Mouse (Mus musculus) hindbrain, embryonic 11.5 days (tissue): ENCODE data around the gene Bbs9. TPM values are rescaled to one million over a fixed set of nuclear protein-coding genes. Genes with fewer than 3 reads are reported as not detected.
A peak's percentile ranks its signal among the peaks of the same experiment; 100 is the strongest.

Experiments
- ATAC-seq: fragments of 200-750 bp; cut with Nextera tagmentation; 2 replicates; pipeline ENCODE4 v1.8.0; 2017; ENCODE audit warnings: mild to moderate bottlenecking, moderate TSS enrichment, moderate library complexity; ENCODE audit not compliant: low FRiP score
- DNase-seq: peaks from one replicate; pipeline ENCODE4 v3.0.0-alpha.2; 2015; ENCODE audit warnings: low spot score
- H3K27ac ChIP-seq: fragments of 300-500 bp; sonication (generic); 2 replicates; pipeline ENCODE4 v1.5.1; 2014; ENCODE audit warnings: mild to moderate bottlenecking, low read depth, low read length
- H3K27me3 ChIP-seq: fragments of 300-500 bp; sonication (generic); 2 replicates; pipeline ENCODE4 v1.6.1; 2014; ENCODE audit warnings: mild to moderate bottlenecking, low read length, moderate library complexity, mixed read lengths; ENCODE audit not compliant: control insufficient read depth, insufficient read depth
- H3K36me3 ChIP-seq: fragments of 300-500 bp; sonication (generic); 2 replicates; pipeline ENCODE4 v1.6.1; 2014; ENCODE audit warnings: mild to moderate bottlenecking, low read length, moderate library complexity, mixed read lengths; ENCODE audit not compliant: control insufficient read depth, insufficient read depth
- H3K4me1 ChIP-seq: fragments of 300-500 bp; sonication (generic); replicated peaks from 2 replicates; pipeline ENCODE4 v1.6.1; 2014; ENCODE audit warnings: low read length, mixed read lengths; ENCODE audit not compliant: control insufficient read depth, insufficient read depth
- H3K4me2 ChIP-seq: fragments of 300-500 bp; sonication (generic); replicated peaks from 2 replicates; pipeline ENCODE4 v1.6.1; 2014; ENCODE audit warnings: mild to moderate bottlenecking, low read depth, low read length
- H3K4me3 ChIP-seq: fragments of 300-500 bp; sonication (generic); 2 replicates; pipeline ENCODE4 v1.5.1; 2014; ENCODE audit warnings: low read depth, low read length
- H3K9ac ChIP-seq: fragments of 300-500 bp; sonication (generic); 2 replicates; pipeline ENCODE4 v1.6.1; 2014; ENCODE audit warnings: low read depth, low read length
- H3K9me3 ChIP-seq: fragments of 300-500 bp; sonication (generic); 2 replicates; pipeline ENCODE4 v1.6.1; 2016; ENCODE audit warnings: low read length; ENCODE audit not compliant: control insufficient read depth
- WGBS: fragments of 180-500 bp; shearing (Covaris S2); extraction: QIAGEN DNeasy Blood & Tissue Kit; methylation state at CpG from one replicate; pipeline ENCODE4 v1.1.7; 2014; 5-methylcytosine and 5-hydroxymethylcytosine counted together
- polyA plus RNA-seq: library from polyadenylated mRNA; unstranded; fragments of >200 nt; fragmentation: Nextera tagmentation; extraction: Ambion mirVana; gene quantifications from 2 replicates; pipeline ENCODE4 v1.2.1, GENCODE M21; 2014

Bbs9 gene
- polyA plus RNA-seq, 1 experiment from 2014 or later = 16.9 TPM

GRCm38 (mm10) chr9:22624966-22625365 lies 149.5 kb downstream of the Bbs9 start:
- DNase-seq (peak; percentile 54), ATAC-seq (no peak)
- Histone ChIP-seq H3K4me1 (no peaks in the 10 kb centered on the region), H3K27ac (no peak overlapping the region), H3K36me3 (no peaks in the 10 kb centered on the region), H3K27me3 (no peaks in the 10 kb centered on the region), H3K4me2 (no peak overlapping the region), H3K9me3 (no peaks in the 10 kb centered on the region), H3K9ac (no peak overlapping the region), H3K4me3 (no peak overlapping the region)
- WGBS = 58% methylated on average over 9 of the region's 9 CpGs

DNA sequence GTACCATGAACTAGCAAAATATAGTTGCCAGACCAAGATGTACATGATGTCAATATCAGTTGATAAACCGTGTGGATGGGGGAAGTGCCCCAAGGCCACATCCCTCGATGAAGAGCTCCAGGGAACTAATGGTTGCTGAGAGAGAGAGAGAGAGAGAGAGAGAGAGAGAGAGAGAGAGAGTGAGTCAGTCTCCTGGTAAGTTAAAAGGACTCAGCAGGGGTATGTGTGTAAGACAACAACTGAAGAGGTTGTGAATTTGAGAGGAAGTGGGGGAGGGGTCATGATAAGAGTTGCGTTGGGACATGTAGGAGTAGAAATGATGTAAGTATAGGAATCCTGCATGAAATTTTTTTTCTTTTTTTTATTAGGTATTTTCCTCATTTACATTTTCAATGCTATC lies 150.5 kb downstream of the Bbs9 start:
- H3K4me2 ChIP-seq = no peak overlapping the region
- H3K4me3 ChIP-seq = no peak overlapping the region
- no peak overlapping the region for H3K9ac ChIP-seq
- H3K4me1 ChIP-seq = no peaks in the 10 kb centered on the region
- ATAC-seq (no peak), DNase-seq (no peak)
- 78% methylated on average over 3 of the region's 3 CpGs for WGBS
- no peaks in the 10 kb centered on the region for H3K27me3 ChIP-seq
- H3K27ac ChIP-seq = no peak overlapping the region
- no peaks in the 10 kb centered on the region for H3K9me3 ChIP-seq
- no peaks in the 10 kb centered on the region for H3K36me3 ChIP-seq

DNA sequence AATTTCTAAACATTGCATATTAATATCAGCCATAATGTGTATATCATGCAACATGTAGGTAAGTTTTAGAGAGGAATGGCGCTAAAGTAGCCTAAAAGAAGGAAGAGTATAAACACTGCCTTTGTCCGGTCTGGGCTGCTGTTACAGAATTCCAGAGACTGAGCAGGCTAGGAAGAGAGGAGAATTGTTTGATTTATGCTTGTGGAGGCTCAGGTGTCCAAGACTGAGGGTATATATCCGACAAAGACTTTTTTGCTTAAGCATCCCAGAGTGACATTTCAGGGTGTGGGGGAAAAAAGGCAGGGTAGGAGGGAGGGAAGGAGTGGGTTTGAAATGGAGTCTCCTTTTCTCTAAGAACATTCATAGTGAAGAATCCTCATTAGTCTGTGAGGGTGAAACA lies 152.4 kb downstream of the Bbs9 start:
- H3K27me3 ChIP-seq = no peaks in the 10 kb centered on the region
- WGBS = 85% methylated on average over 3 of the region's 3 CpGs
- no peak for ATAC-seq

DNA sequence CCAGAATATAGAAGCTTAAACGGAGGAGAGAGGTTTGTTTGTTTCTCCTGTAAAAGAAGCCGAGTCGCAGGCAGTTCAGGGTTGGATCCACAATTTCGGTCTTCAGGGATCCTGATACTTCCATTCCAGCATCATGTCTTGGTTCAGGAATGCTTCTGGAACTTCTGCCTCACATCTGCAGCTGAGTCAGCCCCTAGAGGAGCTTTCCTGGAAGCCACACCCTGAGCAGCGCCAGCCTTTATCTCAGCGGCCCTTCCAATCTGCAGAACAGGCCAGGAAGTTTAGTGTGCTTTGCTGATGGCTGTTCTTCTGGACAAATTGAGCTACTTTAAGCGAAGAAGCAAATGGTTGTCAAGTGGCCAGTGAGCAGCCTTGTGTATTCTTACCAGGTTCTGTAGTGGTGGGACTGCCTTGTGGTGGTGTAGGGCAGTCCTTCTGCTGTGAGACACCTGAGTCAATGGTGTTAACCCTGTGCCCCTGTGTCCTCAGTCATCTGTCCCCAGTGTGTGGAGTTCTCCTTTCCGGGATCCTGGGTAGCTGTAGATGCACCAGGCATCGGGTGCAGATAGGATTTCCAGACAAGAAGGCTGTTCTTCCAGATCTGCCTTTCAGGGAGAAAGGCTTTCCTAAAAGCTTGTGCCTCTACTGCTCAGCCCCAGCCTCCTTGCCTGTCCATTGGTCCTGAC lies 157.4 kb downstream of the Bbs9 start:
- WGBS = 90% methylated on average over 9 of the region's 9 CpGs
- Histone ChIP-seq H3K4me2 (no peak overlapping the region), H3K4me3 (no peak overlapping the region), H3K27ac (no peak overlapping the region), H3K9ac (no peak overlapping the region), H3K4me1 (no peaks in the 10 kb centered on the region), H3K9me3 (no peaks in the 10 kb centered on the region), H3K27me3 (no peaks in the 10 kb centered on the region), H3K36me3 (no peaks in the 10 kb centered on the region)
- DNase-seq (no peak), ATAC-seq (no peak)

More for the DNA sequence above, 152.4 kb downstream of the Bbs9 start:
- Histone ChIP-seq H3K36me3 (no peaks in the 10 kb centered on the region), H3K9ac (no peak overlapping the region), H3K4me2 (no peak overlapping the region), H3K27ac (no peak overlapping the region), H3K4me1 (no peaks in the 10 kb centered on the region), H3K9me3 (no peaks in the 10 kb centered on the region), H3K4me3 (no peak overlapping the region)
- no peak for DNase-seq

- 94% methylated on average over 5 of the region's 5 CpGs for WGBS
- no peak overlapping the region for H3K27ac ChIP-seq
- no peak overlapping the region for H3K4me3 ChIP-seq
- H3K9ac ChIP-seq = no peak overlapping the region
- H3K4me1 ChIP-seq = no peaks in the 10 kb centered on the region
- no peaks in the 10 kb centered on the region for H3K27me3 ChIP-seq
- ATAC-seq (no peak), DNase-seq (no peak)
- H3K4me2 ChIP-seq = no peak overlapping the region
- no peaks in the 10 kb centered on the region for H3K36me3 ChIP-seq
- no peaks in the 10 kb centered on the region for H3K9me3 ChIP-seq
Measured at GRCm38 (mm10) chr9:22638502-22638901, 163.0 kb downstream of the Bbs9 start.

- DNase-seq (no peak), ATAC-seq (no peak)
- Histone ChIP-seq H3K27me3 (no peaks in the 10 kb centered on the region), H3K4me3 (no peak overlapping the region), H3K9me3 (no peaks in the 10 kb centered on the region), H3K4me1 (no peaks in the 10 kb centered on the region), H3K36me3 (no peaks in the 10 kb centered on the region), H3K27ac (no peak overlapping the region), H3K9ac (no peak overlapping the region), H3K4me2 (no peak overlapping the region)
- WGBS = 76% methylated on average over 13 of the region's 13 CpGs
Measured at GRCm38 (mm10) chr9:22640683-22641431, 165.3 kb downstream of the Bbs9 start.

- H3K27ac ChIP-seq = no peak overlapping the region
- no peaks in the 10 kb centered on the region for H3K4me1 ChIP-seq
- no peaks in the 10 kb centered on the region for H3K27me3 ChIP-seq
- H3K4me3 ChIP-seq = no peak overlapping the region
- H3K4me2 ChIP-seq = no peak overlapping the region
- no peak overlapping the region for H3K9ac ChIP-seq
- no peaks in the 10 kb centered on the region for H3K9me3 ChIP-seq
- no peaks in the 10 kb centered on the region for H3K36me3 ChIP-seq
- DNase-seq (no peak), ATAC-seq (no peak)
- 93% methylated on average over 6 of the region's 6 CpGs for WGBS
Measured at GRCm38 (mm10) chr9:22645844-22646390, 170.4 kb downstream of the Bbs9 start.

GRCm38 (mm10) chr9:22646461-22646860 lies 170.9 kb downstream of the Bbs9 start:
- WGBS = 95% methylated on average over 3 of the region's 3 CpGs
- Histone ChIP-seq H3K9ac (no peak overlapping the region), H3K36me3 (no peaks in the 10 kb centered on the region), H3K4me3 (no peak overlapping the region), H3K27me3 (no peaks in the 10 kb centered on the region), H3K4me2 (no peak overlapping the region), H3K9me3 (no peaks in the 10 kb centered on the region), H3K27ac (no peak overlapping the region), H3K4me1 (no peaks in the 10 kb centered on the region)
- no peak for ATAC-seq
- no peak for DNase-seq

DNA sequence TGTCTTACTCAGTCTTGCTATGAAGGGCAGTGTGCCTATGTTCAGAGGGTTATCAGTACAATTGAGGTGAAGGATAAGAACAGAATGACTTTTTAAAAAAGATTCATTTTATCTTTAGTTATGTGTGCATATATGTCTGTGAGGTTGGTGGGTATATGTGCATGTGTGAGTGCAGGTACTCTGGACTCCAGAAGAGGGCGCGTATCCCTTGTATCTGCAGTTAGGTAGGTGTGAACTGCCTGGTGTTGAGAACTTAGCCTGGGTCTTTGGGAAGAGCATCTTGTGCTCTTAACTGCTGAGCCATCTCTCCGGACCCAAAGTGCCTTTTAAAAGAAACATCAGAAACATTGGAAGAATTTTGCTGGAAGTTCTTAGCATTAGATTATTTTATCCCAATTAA lies 172.6 kb downstream of the Bbs9 start:
- no peak for ATAC-seq
- H3K9ac ChIP-seq = no peak overlapping the region
- no peaks in the 10 kb centered on the region for H3K4me1 ChIP-seq
- WGBS = 96% methylated on average over 3 of the region's 3 CpGs
- H3K27me3 ChIP-seq = no peaks in the 10 kb centered on the region
- no peak overlapping the region for H3K4me2 ChIP-seq
- no peaks in the 10 kb centered on the region for H3K36me3 ChIP-seq
- H3K4me3 ChIP-seq = no peak overlapping the region
- H3K9me3 ChIP-seq = no peaks in the 10 kb centered on the region
- no peak for DNase-seq
- H3K27ac ChIP-seq = no peak overlapping the region
